Mouse (Mus musculus) spleen, adult 2 months (tissue): ENCODE measurements around the gene Ucp1.

Experiments used
- CTCF ChIP-seq: fragments of 200-500 bp; IDR thresholded peaks from 2 replicates; pipeline ENCODE4 v1.5.1; 2011; ENCODE audit warnings: mild to moderate bottlenecking, inconsistent platforms; ENCODE audit not compliant: insufficient read depth, insufficient read length, insufficient replicate concordance; ENCODE audit errors: extremely low read depth
- POLR2A ChIP-seq: fragments of 200-500 bp; IDR thresholded peaks from 2 replicates; pipeline ENCODE4 v1.6.1; 2011; ENCODE audit warnings: low read depth, low read length, inconsistent platforms

DNA sequence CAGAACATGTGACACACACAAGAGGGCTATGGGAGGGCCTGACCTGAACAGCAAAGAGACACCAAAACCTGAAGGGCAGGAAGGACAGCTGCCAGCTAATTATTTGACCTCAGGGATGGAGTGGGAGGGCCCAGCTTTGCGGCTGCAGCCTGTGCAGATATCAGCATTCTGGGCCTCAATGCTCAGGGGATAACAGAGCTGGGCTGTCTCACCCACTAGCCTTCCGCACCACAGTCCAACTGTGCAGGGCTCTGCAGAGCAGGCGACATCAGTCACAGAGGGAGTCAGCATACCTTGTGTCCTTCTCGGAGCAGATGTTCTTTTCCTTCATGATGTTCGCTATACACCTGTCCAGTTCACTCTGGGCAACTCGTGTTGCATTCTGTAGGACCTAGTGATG, 32.2 kb downstream of the Ucp1 start:
- TF ChIP-seq CTCF: no peak
- TF ChIP-seq POLR2A: no peak
